ENCODE assay signal across 14 mouse cellular contexts in the genomic region with DNA sequence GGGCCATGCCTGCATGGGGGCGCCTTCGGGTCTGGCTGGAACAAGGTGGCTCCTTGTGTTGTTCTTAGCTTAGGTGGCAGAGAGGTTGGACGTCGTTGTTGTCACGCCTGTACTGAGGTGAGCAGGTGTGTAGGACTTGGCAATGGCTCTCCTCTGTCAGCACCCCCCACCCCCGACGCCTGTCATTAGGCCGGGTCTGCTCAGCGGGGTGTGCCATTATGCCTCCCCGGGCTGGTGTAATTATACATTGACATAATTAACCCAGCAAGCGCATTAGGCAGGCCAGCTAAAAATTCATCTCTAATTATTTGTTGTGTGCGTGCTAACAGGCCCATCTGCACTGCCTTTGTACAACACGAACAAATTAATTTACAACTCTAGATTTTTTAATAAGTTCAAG. TPM values are rescaled to one million over a fixed set of nuclear protein-coding genes. Genes with fewer than 3 reads are reported as not detected.
DNase-seq lines count a peak whose midpoint lies in the region; ATAC-seq lines count a peak whose summit lies in the region.
"Had no signal": no experiment of that assay in that cellular context is flagged by ENCODE, and none has a peak within 500 bp of the region (broad histone marks: within the 10 kb centered on the region; RNA-seq: fewer than 3 reads in every experiment).

No protein-coding gene starts in this region.

- H3K27me3 ChIP-seq in embryonic facial prominence, embryonic 10.5 days (replicated peaks; ENCODE audit: low read depth, poor library complexity, severe bottlenecking), result peaks cover 38% of the 10 kb centered on the region
- H3K27me3 ChIP-seq in forebrain, embryonic 15.5 days, result no peaks in the 10 kb centered on the region
- no peaks in the 10 kb centered on the region for H3K27me3 ChIP-seq in midbrain, embryonic 15.5 days (replicated peaks)
- H3K27me3 ChIP-seq in heart, embryonic 10.5 days (ENCODE audit: insufficient read depth, poor library complexity, severe bottlenecking), result peaks cover 18% of the 10 kb centered on the region; the same call in 1 of the 2 replicates
- H3K27me3 ChIP-seq: Patski had no signal

- 33% methylated on average over 13 of the region's 13 CpGs for WGBS in embryonic facial prominence, embryonic 10.5 days
- 8% methylated on average over 13 of the region's 13 CpGs for WGBS in forebrain, embryonic 15.5 days
- 37% methylated on average over 13 of the region's 13 CpGs for WGBS in midbrain, embryonic 15.5 days
- WGBS in heart, embryonic 10.5 days, result 60% methylated on average over 13 of the region's 13 CpGs

- H3K4me3 ChIP-seq in embryonic facial prominence, embryonic 10.5 days, result no peak overlapping the region
- H3K4me3 ChIP-seq in forebrain, embryonic 15.5 days, result no peak overlapping the region
- no peak overlapping the region for H3K4me3 ChIP-seq in midbrain, embryonic 15.5 days
- H3K4me3 ChIP-seq in heart, embryonic 10.5 days, result no peak overlapping the region

- H3K4me1 ChIP-seq in embryonic facial prominence, embryonic 10.5 days, result peaks cover 17% of the 10 kb centered on the region
- peaks cover 37% of the 10 kb centered on the region for H3K4me1 ChIP-seq in forebrain, embryonic 15.5 days
- H3K4me1 ChIP-seq in midbrain, embryonic 15.5 days, result peaks cover 8% of the 10 kb centered on the region; the same call in 1 of the 2 replicates
- H3K4me1 ChIP-seq in heart, embryonic 10.5 days, result peaks cover 4% of the 10 kb centered on the region; the same call in 1 of the 2 replicates

- no peak overlapping the region for H3K27ac ChIP-seq in embryonic facial prominence, embryonic 10.5 days (replicated peaks)
- H3K27ac ChIP-seq in forebrain, embryonic 15.5 days (replicated peaks), result peak overlapping the region; percentile 88
- no peak overlapping the region for H3K27ac ChIP-seq in midbrain, embryonic 15.5 days
- H3K27ac ChIP-seq in heart, embryonic 10.5 days, result no peak overlapping the region
- H3K27ac ChIP-seq: liver, embryonic 14.5 days had no signal

- no peak overlapping the region for H3K9ac ChIP-seq in forebrain, embryonic 15.5 days (replicated peaks)
- no peak overlapping the region for H3K9ac ChIP-seq in midbrain, embryonic 15.5 days
- H3K9ac ChIP-seq: liver, embryonic 14.5 days had no signal

- peaks cover 4% of the 10 kb centered on the region; the same call in 1 of the 2 replicates for H3K36me3 ChIP-seq in embryonic facial prominence, embryonic 10.5 days (replicated peaks)
- H3K36me3 ChIP-seq in forebrain, embryonic 15.5 days, result no peaks in the 10 kb centered on the region
- H3K36me3 ChIP-seq in midbrain, embryonic 15.5 days (replicated peaks), result no peaks in the 10 kb centered on the region
- peaks cover 14% of the 10 kb centered on the region; the same call in 1 of the 2 replicates for H3K36me3 ChIP-seq in heart, embryonic 10.5 days

- DNase-seq in layer of hippocampus, postnatal 10 days (ENCODE audit: low spot score in 2 of 2), result peak; percentile 18 to 31
- DNase-seq in layer of hippocampus, adult 8-10 months (ENCODE audit: low spot score in 2 of 2), result no peak
- DNase-seq in embryonic facial prominence, embryonic 10.5 days (ENCODE audit: low spot score), result peak; percentile 30
- DNase-seq in adipocyte (ENCODE audit: low spot score), result no peak
- DNase-seq in lung, postnatal 25 days (ENCODE audit: low spot score), result no peak
- DNase-seq in heart, embryonic 10.5 days (ENCODE audit: low spot score), result no peak
- DNase-seq: gastrocnemius, postnatal 36 days; heart, postnatal 10 days; kidney, adult 18-20 months; lung, postnatal 36 days had no signal

- no peak overlapping the region for H3K4me2 ChIP-seq in forebrain, embryonic 15.5 days (replicated peaks)
- no peak overlapping the region for H3K4me2 ChIP-seq in midbrain, embryonic 15.5 days

- ATAC-seq in forebrain, embryonic 15.5 days (replicated peaks), result peak; percentile 72
- ATAC-seq in midbrain, embryonic 15.5 days (replicated peaks), result 0 out of 2 replicates have a peak, but pooled peaks have one; percentile 15
- ATAC-seq: Patski had no signal

- H3K9me3 ChIP-seq in embryonic facial prominence, embryonic 10.5 days, result peaks cover 7% of the 10 kb centered on the region; the same call in 1 of the 2 replicates
- H3K9me3 ChIP-seq in forebrain, embryonic 15.5 days, result no peaks in the 10 kb centered on the region
- H3K9me3 ChIP-seq in midbrain, embryonic 15.5 days, result no peaks in the 10 kb centered on the region
- H3K9me3 ChIP-seq in heart, embryonic 10.5 days, result peaks cover 7% of the 10 kb centered on the region

RNA-seq across cellular contexts. Expression of a gene that starts 40.6 kb away (rescaled TPM):
- 10 to 100 TPM; 12.1 to 12.2 TPM for total RNA-seq in layer of hippocampus, postnatal 10 days (2021)
- total RNA-seq in layer of hippocampus, adult 8-10 months (2022), result 1 to 10 TPM; 8.7 to 9.8 (median 9.0) TPM
- polyA plus RNA-seq in embryonic facial prominence, embryonic 10.5 days (2016; fragmentation: Nextera tagmentation; extraction: Ambion mirVana), result 56.5 and 60.0 TPM in 2 replicates
- polyA plus RNA-seq in forebrain, embryonic 15.5 days (2015; fragmentation: Nextera tagmentation; extraction: Ambion mirVana), result 58.9 and 59.3 TPM in 2 replicates
- 55.4 and 55.5 TPM in 2 replicates for polyA plus RNA-seq in midbrain, embryonic 15.5 days (2015; fragmentation: Nextera tagmentation; extraction: Ambion mirVana)
- 20.1 and 32.4 TPM in 2 replicates for polyA plus RNA-seq in heart, embryonic 10.5 days (2016; fragmentation: Nextera tagmentation; extraction: Ambion mirVana)

RNA-seq across cellular contexts. Expression of a gene that starts 51.9 kb away (rescaled TPM):
- 10 to 100 TPM; 16.5 to 16.7 TPM for total RNA-seq in layer of hippocampus, postnatal 10 days (2021)
- total RNA-seq in layer of hippocampus, adult 8-10 months (2022), result 10 to 100 TPM; 19.6 to 21.6 (median 20.4) TPM
- polyA plus RNA-seq in embryonic facial prominence, embryonic 10.5 days (2016; fragmentation: Nextera tagmentation; extraction: Ambion mirVana), result 7.9 TPM in 2 replicates
- 5.9 and 6.7 TPM in 2 replicates for polyA plus RNA-seq in forebrain, embryonic 15.5 days (2015; fragmentation: Nextera tagmentation; extraction: Ambion mirVana)
- polyA plus RNA-seq in midbrain, embryonic 15.5 days (2015; fragmentation: Nextera tagmentation; extraction: Ambion mirVana), result 7.7 and 8.2 TPM in 2 replicates
- polyA plus RNA-seq in heart, embryonic 10.5 days (2016; fragmentation: Nextera tagmentation; extraction: Ambion mirVana), result 15.3 and 18.2 TPM in 2 replicates

Comparison
In these comparisons a context has a peak if more than half of its experiments do, and no peak if none do; other contexts are left out.
1. DNase-seq: peak in layer of hippocampus, postnatal 10 days (2 of 2) and embryonic facial prominence, embryonic 10.5 days (single experiment); none in layer of hippocampus, adult 8-10 months (0 of 2), adipocyte (single experiment), lung, postnatal 25 days (single experiment) and heart, embryonic 10.5 days (single experiment).